Mouse (Mus musculus): ENCODE measurements at regions not wholly inside any gene's neighbourhood (a gene's known extent, or its start where the extent isn't known, plus 50 kb on each side); places are given as distances from the start of the nearest gene placed in this dataset.

DNA sequence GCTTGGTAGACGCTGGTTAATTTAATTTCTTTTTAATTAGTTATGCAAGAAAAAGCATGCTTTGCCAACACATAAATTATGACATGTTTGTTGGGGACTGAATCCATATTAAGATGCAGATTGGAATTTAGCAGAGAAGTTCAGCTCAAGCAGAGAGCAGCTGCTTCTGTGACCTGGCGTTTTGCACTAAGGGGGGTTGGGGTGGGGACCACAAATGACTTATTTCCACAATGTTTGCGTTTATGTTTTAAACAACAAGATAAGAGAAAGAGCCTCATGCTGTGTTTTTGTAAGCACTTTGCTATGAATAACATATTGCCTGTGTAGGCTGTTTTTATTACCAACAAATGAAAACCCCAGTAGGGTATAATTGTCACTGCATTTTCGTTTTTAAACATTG, 148.8 kb upstream of the Fstl4 start:
- intact Hi-C loops (cut with DNase I) = no loop called here
- no peak for DNase-seq (ENCODE audit: low spot score)

DNA sequence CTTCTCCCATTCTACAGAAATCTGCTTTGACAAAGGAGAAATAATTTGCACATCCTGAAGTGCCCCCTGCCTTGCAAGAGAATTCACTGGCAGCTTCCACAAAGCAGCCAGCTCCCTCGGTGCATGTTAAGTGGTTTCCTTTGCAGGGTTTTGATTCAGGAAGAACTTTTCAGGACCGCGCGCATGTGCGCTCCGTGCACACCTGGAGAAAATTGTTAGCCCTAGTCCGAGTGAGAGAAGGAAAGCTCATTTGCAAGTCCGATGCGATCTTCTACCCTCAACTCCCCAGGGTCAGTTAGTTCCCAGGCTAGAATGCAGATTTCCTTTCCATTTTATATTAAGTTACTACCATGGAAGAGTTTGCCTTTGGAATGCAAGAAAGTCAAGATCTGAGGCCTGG, 145.8 kb upstream of the Fstl4 start:
- intact Hi-C loops (cut with DNase I) = no loop called here
- no peak for DNase-seq (ENCODE audit: low spot score)

- DNase-seq (ENCODE audit: low spot score) = no peak
- intact Hi-C loops (cut with DNase I) = no loop called here
These were observed 141.6 kb upstream of the Fstl4 start for GRCm38 (mm10) chr11:52622861-52623260.

DNA sequence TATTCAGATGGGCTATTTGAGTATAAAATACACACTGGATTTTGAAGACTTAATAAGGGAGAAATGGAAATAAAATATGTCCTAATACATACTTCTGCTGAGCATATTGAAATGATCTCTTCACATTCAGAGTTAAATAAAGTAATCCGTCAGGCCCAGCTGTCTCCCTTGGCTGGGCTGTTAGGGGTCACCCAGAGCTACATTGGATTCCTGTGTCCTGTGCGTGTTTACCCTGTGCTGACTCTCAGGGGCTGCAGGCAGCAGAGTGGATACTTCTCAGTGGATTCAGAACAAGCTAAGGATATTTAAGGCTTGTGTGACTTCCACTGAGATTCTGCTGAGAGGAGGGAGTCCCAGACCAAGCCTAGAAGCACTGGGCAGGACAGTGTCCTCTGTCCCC, 135.6 kb upstream of the Fstl4 start:
- intact Hi-C loops (cut with DNase I) = no loop called here
- DNase-seq (ENCODE audit: low spot score) = no peak

GRCm38 (mm10) chr11:52629776-52630175, 134.7 kb upstream of the Fstl4 start:
- DNase-seq (ENCODE audit: low spot score) = no peak
- intact Hi-C loops (cut with DNase I) = no loop called here

DNA sequence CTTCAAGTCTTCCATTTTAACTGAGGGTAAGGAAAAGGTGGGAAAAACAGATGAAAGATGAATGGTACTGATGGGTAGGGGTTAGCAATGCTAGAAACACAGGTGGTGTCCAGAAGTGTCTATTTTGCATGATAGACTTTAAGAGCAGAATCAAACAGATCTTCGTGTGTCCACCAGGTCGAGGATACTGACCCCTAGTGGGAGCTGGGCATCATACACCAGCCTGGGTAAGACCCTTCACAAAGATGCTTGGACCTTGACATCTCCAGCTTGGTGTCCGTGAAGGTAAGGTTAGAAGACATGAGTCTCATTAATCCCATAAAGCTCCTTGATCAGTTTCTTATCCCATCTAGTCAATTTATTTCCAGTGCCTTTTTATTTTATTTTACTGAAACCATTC, 132.9 kb upstream of the Fstl4 start:
- intact Hi-C loops (cut with DNase I) = no loop called here
- no peak for DNase-seq (ENCODE audit: low spot score)

- DNase-seq (ENCODE audit: low spot score) = no peak
- intact Hi-C loops (cut with DNase I) = no loop called here
These were observed 130.2 kb upstream of the Fstl4 start for GRCm38 (mm10) chr11:52634189-52634588.

DNA sequence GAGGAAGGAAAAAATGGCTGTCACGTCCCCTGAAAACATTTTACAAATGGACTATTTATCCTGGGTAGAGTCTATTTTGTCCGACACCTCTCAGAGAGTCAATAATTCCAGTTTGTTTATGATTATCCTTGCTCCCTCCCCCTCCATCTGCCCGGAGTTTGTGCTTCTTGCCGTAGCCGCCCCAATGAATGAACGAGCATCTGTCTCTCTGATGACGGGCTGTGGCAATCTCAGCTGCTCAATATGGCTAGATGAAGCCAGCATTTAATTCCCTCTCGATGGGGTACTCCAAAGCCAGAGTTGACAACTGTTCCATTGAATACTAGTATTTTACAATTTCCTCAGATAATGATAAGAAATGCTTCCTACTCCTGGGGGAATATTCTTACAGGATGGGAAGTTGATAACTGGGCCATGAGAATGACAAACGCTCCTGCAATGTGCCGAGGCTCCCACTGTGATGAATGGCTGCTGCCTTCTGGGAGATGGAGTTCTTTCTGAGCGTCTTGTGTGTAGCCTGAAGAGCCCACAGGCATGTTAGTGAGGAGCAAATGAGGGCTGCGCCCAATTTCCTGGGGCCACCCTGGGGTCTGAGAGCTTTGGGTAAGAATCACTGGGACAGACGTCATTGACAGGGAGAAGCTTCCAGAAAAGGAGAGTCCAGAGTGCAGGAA, 128.6 kb upstream of the Fstl4 start:
- no peak for DNase-seq (ENCODE audit: low spot score)
- intact Hi-C loops (cut with DNase I) = no loop called here

- no peak for DNase-seq (ENCODE audit: low spot score)
- intact Hi-C loops (cut with DNase I) = no loop called here
These were observed 125.5 kb upstream of the Fstl4 start for GRCm38 (mm10) chr11:52638939-52639338.

DNA sequence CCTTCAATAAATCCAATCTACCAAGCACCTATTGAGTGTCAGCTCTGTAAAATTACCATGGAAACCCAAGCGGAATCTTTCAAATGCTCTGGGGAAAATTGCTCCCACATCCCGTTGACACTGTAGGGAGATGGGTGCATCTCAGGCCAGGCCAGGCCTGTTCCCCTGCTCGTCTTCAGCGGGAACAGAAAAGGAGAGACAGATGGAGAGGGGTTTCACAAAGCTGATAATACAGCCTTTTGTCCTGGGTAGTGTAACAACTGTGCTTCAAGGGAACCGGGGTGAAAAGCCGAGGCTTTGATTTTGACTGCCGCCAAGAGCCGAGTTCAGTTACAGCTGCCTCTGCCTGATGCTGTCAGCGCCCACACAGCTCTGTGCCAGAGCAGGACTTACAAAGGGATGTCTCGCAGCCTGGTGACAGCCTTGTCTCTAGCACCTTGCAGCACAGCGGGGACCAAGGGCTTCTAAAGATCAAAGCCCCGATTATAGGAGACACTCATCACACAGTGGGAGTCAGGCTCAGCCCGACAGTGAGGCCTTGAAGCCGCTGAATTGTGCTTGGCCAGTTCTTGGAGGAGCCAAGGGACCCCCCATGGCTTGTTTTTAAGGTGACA, 122.6 kb upstream of the Fstl4 start:
- intact Hi-C loops (cut with DNase I) = no loop called here
- DNase-seq (ENCODE audit: low spot score) = no peak

- DNase-seq (ENCODE audit: low spot score) = no peak
- intact Hi-C loops (cut with DNase I) = no loop called here
These were observed 120.2 kb upstream of the Fstl4 start for GRCm38 (mm10) chr11:52644081-52644768.

DNA sequence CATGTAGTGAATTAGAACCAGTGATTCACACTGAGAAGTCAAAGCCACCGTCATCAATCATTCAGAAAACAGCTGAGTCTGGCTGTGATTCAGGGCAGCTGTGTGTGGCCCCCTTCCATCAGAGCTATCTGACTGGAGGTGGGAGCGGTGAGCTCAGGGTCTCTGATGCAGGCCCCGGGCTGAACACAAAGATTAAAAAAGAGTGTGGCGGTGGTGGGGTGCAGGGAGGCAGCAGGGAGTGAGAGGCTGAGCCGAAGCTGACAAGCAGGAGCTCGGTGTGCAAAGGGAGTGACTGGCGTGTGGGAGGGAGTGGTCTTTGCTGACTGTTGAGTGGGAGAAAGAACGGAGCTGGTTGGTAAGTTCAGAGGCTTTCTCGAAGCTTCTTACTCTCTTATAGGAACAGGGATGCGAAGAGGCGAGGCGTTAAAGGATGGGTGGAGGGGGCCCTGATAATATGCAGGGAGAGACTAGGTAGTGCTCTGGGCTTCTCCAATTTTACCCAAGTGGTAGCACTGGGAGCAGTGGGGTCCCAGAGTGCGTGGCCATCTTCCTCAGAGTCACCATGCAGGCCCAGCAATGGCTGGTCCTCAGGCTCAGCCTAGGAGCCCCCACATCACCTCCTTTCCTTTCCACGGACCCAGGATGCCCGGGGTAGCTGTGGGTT, 116.1 kb upstream of the Fstl4 start:
- intact Hi-C loops (cut with DNase I) = no loop called here

DNA sequence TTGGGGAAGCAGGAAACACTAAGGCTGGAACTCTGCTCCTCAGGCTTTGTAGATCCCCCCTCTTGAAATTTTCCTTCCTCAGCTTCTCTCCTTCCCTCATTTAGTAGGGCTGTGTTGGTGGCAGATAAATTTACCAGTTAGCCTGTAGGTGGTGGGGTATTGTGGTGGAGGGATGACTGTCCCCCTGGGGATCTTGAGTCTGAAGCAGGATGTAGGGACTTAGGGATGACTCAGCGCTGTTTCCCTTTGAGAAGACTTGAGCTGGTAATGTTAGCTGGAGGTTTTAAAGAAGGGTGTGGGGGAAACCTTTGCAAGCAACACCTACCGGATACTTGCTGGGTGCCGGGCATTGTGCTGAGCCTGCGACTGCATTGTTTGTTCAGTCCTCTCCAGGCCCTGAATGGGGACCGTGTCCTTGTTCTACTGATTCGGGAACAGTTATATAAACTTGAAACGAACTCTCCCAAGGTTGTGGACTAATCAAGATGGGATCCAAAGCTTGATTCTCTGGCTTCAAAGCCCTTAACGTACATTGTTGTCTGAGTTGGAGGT, 115.5 kb upstream of the Fstl4 start:
- no peak for DNase-seq (ENCODE audit: low spot score)
- intact Hi-C loops (cut with DNase I) = no loop called here

More for the DNA sequence above, 116.1 kb upstream of the Fstl4 start:
- no peak for DNase-seq (ENCODE audit: low spot score)

GRCm38 (mm10) chr11:52654640-52655039, 109.8 kb upstream of the Fstl4 start:
- DNase-seq (ENCODE audit: low spot score) = no peak
- intact Hi-C loops (cut with DNase I) = no loop called here

GRCm38 (mm10) chr11:52655720-52656474, 108.5 kb upstream of the Fstl4 start:
- intact Hi-C loops (cut with DNase I) = no loop called here
- no peak for DNase-seq (ENCODE audit: low spot score)

- intact Hi-C loops (cut with DNase I) = no loop called here
- DNase-seq (ENCODE audit: low spot score) = no peak
These were observed 103.2 kb upstream of the Fstl4 start for GRCm38 (mm10) chr11:52661234-52661633.

DNA sequence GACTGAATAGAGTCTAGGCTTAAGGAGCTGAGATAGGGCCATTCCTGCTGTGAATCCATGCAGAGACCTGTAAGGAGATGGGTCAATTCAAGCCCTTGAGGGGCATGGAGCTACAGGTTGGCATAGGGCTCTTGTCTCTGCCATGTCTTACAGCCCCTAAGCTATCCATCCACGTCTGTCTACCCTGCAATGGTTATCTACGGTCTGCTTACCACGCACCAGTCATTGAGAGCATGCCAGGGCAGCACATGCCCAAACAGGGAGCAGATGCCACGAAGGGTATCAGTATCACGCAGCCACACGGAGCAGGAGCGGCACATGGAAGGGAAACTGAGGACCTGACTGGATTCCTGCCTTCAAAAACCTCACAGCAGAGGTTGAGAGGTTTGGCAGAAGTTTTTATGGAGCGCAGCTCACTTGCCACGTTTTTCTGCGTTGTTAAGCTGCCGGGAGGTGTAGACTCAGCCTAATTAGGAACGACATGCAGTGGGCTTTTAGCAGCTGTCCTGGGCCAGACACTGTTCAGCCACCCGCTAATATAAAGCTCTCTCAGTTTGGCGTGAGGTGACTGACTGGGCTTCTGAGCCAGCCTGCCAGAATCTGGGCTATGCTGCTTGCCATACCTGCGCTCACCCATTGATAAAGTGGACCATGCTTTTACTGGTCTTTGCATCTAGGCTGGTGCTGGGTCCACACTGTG, 102.4 kb upstream of the Fstl4 start:
- no peak for DNase-seq (ENCODE audit: low spot score)
- intact Hi-C loops (cut with DNase I) = no loop called here

DNA sequence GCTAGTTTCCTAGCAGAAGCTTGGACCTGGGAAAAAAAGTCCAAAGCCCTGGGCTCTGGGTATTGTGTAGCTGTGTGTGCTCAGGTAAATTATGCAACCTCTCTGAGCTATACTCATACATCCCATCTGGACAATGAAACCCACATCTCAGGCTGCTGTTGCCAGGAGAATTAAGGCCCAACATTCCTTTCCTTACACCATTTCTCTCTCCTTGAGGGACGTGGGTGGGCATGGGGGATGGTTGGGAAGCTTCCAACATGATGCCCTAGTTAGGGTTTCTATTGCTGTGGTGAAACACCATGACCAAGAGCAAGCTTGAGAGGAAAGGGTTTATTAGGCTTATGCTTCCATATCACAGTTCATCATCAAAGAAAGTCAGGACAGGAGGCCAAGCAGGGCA, 99.1 kb upstream of the Fstl4 start:
- intact Hi-C loops (cut with DNase I) = no loop called here
- no peak for DNase-seq (ENCODE audit: low spot score)

GRCm38 (mm10) chr11:52675022-52675421, 89.4 kb upstream of the Fstl4 start:
- intact Hi-C loops (cut with DNase I) = no loop called here

More at GRCm38 (mm10) chr11:52675022-52675421, 89.4 kb upstream of the Fstl4 start:
- no peak for DNase-seq (ENCODE audit: low spot score)
